Mouse (Mus musculus) 416B (cell line): ENCODE data around the gene Wdtc1.

Experiments used
- DNase-seq: peaks from one replicate; pipeline ENCODE4 v3.0.0; 2011; ENCODE audit warnings: low read depth

Gene Wdtc1

DNA sequence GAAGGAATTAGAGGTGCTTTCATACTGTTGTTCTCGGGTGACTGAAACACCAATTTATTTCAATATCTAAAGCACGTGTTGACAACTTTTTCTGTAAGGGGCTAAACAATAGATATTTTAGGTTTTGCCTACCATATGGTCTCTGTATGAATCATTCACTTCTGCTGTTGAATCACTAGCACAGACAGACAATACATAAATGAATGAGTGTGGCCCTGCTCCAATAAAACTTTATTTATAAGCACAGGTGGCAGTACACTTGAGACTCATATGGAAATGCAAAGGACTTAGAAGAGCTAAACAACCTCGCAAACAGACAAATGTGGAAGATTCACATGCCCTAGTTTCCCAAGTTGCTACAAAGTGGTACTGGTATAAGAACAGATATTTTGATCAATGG is 33.6 kb downstream of the Wdtc1 start:
- DNase-seq, result no peak

DNA sequence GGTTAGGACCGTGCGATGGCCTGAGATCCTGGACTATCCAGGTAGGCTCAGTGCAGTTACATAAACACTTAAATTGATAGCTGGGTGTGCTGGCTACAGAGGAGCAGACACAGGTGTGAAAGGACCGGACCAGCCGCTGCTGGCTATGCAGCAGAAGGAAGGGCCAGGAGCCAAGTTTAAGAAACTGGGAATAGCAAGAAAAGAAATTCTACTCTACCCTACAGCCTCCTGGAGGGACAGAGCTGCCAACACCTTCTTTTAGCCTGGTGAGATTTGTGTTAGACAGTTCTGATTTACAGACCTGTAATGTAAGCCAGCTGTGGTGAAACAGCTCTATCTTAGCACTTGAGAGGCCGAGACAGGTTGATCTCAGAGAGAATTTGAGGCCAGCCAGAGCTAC is 37.3 kb downstream of the Wdtc1 start:
- no peak for DNase-seq

DNA sequence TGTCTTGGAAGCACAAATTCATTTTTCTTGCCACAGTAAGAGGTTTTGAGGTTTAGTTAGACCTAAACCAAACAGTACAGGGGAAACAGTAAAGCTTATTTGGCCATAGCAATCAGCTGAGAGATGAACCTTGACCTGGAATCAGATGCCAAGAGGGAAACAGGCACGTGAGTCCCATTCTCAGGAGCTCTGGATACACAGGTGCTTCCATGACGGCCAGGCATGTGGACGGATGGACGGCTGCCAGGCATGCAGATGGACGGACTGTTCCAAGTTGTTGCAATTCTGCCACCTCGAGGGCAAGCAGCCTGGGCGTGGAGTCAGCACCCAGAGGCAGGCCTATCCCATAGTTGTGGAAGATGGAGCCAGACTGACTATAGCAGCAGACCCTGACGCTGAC is 38.4 kb downstream of the Wdtc1 start:
- DNase-seq, result no peak

DNA sequence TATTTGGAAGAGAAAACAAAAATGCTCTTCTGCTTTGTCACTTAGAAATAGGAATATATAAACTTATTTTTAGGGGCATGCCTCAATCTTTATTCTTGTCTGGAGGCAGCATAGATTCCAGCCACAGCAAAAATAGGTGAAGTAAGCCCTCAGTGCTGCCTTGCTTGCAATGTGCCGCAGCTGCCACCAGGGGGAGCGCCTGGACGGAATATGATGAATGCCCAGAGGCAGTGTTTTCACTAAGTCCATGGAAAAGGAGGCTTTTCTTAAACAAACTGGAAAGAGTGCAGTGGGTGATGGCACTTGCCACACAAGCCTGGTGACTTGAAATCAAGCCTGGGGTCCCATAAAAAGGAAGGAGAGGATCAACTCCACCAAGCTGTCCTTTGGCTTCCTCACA is 43.3 kb downstream of the Wdtc1 start:
- peak; percentile 78 for DNase-seq

DNA sequence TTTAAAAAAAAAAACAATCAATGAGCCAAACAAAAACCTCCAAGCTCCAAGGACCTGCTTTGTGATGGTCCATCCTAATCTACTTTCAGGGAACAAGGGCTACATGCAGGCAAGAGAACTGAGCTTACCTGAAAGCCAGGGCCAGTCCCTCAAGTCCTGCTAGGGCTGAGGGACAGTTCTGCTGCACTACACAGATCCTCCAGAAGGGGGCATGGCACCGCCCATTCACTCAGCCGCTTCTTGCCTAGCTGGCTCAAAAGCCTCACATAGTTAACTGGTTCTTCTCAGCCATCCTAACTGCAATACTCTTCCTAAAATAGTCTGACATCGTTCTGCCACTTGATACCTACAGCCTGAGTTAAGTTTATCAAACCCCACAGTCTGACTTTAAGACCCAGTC is 46.0 kb downstream of the Wdtc1 start:
- DNase-seq, result peak; percentile 72

DNA sequence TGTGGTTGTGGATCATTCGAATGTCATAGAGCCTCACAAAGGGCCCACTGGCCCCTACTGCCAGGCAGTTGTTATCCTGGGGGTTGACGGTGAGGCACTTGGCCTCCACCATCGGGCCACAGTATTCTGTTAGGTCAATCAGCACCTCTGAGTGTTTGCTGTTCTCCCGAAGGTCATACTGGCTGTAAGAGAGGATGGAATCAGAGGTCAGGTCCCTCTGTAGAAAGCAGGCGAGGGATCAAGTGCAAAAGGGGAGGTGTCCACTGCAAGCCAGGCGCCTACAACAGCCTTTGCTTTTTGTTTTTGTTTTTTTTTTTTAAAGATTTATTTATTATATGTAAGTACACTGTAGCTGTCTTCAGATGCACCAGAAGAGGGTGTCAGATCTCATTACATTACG is 47.5 kb downstream of the Wdtc1 start:
- no peak for DNase-seq

DNA sequence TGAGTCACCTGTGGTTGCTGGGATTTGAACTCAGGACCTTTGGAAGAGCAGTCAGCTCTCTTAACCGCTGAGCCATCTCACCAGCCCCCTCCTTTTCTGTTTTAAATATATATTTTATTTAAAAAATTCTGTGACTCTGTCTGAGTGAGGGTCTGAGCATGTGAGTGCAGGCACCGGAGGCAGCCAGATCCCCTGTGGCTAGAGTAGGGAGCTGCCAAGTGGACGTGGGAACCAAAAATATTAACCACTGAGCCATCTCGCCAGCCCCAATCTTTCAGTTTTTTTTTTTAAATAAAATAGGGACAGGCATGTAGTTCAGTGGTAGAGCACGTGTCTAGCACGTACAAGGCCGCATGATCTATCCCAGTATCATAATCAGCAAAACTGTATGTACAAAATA is 48.5 kb downstream of the Wdtc1 start:
- DNase-seq, result no peak

DNA sequence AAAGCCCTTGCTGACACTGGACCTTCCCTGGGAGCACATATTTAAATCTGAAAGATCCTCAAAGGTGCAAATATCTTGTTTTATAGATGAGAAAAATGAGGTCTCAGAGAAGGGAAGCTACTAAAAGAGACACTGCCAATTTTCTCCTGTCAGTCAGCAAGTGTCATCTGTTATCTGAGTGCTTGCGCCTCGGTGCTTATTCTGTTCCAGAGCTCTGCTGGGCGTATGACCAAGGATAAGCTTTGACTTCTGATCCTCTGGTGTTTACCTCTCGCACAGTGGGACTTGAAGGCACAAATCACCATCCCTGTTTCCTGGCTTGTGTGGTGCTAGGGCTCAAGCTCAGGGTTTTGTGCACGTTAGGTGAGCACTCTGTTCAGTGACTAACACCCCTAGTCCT is 50.6 kb downstream of the Wdtc1 start:
- no peak for DNase-seq

DNA sequence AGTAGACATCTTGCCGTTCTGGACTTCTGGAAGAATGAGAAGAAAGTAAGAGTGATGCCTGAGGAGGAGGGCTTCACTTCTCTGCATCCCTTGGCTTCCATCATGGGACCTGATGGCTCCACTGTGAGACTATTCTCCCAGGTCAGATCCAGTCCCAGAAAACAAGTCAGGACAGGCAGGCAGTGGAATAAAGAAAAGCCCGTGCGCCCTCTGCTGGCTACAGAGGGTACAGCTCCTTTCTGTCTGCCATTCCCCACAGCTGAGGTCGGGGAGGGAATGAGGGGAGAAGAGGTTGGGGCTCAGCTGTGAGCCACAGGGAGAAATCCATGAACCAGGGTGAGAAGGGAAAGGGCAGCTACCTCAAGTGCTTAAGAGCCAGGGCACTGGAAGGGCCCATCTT is 51.5 kb downstream of the Wdtc1 start:
- DNase-seq, result peak; percentile 45

DNA sequence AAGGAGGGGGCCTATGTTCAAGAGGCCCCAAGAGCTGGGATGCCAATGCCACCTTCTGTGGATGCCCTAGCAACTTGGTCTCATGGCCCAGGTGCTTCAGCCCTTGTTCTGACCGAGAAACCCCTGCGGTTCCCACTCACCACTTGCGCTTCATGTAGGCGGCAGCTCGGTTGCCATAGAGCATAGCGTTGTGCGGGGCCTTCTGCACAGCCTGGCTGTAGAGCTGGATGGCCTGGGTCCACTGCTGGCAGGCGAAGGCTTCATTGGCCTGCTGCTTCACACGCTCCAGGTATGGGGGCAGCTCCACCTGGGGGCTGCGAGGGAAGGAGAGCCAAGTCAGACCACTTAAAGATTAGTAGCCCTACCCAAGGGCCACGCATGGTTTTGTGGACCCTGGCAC is 52.9 kb downstream of the Wdtc1 start:
- DNase-seq, result no peak

DNA sequence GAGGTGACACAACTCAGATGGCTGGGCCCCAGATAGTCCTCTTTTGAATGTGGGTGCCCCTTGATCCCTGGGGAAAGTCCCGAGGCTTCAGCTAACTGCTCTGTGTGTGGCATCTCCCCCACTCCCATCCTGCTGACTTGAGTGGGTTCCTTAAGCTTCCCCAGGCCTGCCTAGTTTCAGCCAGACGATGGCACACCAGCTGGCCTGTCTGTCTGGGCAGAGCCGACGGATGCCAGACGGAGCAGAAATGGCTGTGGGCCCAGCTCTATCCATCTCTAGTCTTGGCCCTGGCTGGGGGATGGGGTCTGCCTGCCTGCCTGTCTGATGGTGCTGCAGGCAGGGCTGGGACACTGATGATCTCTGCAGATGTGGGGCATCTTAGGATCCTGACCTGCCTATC is 53.6 kb downstream of the Wdtc1 start:
- DNase-seq, result no peak

DNA sequence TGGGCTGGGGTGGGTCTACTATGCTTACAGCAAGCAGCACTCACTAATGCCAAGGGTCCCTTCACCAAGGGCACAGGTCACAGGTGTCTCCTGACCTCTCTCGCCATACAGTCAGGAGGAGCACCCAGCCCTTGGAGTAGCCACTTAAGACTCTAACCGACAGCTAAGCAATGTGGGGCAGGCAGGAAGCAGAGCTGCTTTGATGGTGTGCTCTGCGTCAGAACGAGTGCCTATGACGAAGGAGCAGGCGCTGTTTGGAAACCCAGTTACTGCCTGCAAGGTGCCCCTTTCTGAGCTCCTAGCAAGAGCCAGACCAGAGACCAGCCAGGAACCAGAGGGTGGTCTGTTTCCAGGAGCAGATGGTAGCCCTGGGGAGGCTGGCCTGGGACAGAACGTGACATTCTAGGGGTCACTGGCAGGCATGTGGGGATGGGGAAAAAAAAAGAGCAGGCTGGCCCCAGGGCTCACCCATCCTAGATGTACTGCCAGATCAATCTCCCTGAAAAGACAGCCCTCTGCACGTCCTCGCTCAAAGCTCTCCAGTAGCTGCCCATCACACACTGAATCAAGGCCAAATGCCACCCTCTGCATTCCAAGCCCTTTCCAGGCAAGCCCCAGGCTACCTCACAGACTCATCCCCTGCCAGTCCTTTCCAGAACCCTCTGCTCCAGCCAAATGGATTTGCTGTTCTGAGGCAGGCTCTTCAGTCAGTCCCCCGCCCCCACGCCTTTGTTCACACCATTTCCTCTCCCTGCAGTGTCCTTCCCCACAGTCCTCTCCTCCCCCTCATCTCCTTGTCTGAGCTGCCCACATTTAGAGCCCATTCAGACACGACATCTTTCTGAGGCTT is 54.5 kb downstream of the Wdtc1 start:
- no peak for DNase-seq

DNA sequence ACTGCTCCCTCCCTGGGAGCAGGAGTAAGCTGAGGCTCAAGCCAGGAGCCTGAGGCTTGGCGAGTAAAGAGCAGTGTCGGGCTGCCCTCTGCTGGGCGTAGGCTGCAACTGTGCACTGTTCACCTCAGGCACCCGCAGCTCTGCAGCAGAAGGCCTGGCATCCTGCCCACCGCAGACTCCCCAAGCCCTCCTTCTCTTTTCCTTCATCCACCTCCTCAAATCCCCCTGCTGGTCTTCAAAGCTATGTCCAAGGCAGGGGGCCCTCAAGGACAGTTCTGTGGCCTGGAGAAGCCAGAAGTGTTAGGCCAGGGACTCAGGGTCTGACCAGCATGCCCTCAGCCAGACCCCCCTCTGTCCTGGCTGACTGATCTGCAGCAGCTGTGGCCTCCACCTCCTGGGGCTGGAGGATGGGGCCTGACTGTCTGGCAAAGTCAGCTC is 55.5 kb downstream of the Wdtc1 start:
- DNase-seq, result peak; percentile 69

DNA sequence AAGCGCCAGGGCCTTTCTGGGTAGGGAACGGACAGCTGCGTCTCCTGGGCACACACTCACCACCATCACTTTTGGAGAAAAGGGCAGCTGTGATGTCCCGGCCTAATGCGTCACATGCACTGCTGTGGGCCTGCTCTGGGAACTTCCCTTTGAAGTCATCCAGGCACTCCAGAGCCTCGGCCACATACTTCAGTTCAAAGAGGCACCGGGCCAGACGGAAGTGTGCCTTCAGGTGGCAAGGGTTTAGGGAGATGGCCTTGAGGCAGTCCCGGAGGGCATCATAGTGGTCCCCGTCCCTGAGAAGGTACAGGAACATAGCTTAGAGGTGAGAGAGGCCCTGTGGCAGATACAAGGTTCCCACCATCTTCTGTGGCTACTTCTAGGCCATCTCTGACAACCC is 55.9 kb downstream of the Wdtc1 start:
- no peak for DNase-seq

DNA sequence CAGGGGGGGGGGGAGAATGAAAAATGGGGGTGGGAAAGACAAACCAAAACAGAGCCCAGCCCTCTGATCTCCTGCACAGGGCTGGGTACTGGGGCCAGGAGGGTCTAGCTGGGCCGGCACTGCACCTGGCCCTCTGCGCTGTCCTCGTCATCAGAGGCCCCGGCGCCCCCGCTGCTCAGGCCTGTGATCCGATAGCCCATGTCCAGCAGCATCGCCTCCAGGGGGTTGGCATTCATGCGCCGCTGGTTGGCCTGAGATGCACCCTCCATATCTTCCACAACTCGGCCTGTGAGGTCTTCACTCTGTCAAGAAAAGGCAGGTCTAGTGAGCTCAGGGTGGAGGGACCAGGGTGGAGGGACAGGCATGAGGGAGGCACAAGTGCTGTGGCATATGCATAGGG is 59.2 kb downstream of the Wdtc1 start:
- DNase-seq, result no peak

DNA sequence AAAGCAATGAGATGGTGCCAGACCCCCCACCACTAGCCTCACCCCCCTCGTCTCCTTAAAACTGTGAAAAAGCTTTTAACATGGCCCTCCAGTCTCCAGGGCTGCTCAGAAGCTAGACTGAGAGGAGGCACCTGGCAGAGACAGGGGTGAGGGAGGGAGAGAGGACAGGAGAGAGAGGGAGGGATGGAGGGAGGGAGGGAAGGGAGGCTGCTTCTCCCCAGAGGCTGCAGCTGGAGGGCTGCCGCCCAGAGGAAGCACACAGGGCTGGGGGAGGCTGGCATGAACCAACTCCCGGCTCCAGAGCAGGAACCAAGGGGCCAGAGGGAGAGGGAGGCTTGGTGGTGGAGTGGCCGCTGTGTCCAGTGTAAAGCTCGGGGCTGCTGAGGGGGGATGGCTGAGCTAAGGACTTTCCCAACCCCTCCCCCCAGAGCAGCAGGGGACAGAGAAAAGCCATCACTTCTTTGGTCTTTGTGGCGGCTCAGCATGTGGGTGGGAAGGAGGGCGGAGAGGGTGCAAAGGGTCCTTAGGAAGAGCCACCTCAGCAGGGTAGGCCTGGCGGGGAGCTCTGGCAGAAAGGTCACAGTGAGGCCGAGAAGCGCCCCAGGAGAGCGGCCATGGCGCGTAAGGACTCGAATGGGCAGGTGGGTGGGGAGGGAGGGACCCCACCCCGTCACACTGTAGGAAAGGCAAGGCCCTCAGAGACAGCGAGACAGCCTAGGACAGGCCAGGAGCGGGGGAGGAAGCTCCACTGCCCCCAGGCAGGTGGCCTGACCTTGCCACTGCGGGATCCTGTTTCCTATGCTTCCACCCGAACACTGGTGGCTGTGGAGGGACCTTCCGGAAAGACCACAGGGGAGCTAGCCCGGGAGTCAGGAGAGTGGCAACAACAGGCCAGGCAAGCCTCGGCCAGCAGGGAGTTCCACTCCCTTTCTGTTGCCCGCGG is 60.1 kb downstream of the Wdtc1 start:
- no peak for DNase-seq

DNA sequence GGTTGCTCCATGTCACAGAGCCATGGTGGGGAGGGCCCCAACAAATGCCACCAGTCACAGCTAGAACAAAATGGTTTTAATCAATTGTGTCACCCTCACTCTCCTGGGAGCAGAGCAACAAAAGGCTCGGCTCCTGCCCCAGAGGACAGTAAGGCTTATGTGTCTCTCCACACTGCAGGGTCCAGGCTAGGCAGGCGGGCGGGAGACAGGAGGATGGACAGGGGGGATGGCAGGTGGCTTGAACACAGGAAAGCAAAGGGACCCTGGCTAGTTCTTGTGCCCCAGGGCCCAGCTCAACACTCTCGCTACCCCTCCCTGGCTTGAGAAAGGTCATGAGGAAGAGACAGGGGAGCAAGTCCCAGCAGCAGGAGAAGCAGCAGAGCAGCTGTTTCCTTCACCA is 60.9 kb downstream of the Wdtc1 start:
- no peak for DNase-seq

DNA sequence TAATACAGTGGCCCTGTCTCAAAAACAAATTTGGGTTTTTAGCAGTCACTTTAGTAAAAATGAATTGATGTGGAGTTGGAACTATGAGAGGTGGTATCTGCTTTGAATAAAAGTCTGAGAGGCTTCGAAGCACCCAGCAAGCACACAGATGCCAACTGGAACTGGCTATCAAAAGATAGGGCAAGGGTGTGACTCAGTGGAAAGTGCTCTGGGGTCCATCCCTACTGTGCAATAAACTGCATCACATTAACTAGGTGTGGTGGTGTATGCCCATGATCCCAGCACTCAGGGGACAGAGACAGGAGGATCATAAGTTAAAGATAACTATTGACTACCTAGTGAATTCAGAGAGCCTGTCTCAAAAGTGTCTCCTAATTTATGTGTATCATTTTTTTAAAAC is 62.0 kb downstream of the Wdtc1 start:
- no peak for DNase-seq

DNA sequence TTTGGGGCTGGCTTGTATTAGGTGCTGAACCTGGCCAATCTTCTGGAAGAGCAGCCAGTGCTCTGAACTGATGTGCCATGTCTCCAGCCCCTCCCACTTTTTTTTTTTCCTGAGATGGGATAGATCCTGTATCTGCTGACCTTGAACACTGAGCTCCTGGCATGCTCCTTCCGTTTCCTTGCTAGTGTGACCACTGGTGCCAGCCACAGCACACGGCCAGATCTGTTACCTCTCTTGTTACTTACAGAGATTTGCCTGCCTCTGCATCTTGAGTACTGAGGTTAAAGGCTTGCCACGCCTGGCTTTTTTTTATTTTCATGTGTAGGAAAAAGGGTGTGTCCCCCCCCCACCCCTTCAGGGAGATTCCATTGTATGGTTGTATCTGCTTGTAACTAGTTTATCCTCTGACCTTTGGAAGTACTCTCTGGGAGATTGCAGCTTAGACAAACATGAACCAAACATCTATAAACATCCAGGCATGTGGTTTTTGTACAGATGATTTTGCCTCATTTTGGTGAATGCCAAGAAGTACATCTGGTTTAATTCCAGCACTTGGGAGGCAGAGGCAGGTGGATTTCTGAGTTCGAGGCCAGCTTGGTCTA is 66.7 kb downstream of the Wdtc1 start:
- peak; percentile 47 for DNase-seq

DNA sequence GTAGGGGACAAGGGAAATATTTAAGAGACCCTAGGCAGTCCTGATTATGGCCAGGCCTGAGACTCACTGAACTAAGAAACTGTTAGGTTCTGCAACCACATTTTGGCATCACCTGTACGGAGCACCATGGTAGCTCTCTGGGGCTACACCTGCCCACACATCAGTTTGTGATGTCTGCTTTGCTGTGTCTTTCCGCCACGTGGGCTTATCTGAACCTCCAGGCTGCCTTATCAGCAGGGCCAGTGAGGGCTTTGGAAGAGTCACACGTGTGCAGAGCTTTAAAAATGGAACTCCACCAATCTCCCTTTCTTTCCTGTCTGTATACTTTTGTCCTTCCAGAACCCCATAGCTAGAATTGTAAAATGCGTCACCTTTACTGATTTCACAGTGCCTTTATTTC is 67.3 kb downstream of the Wdtc1 start:
- peak; percentile 64 for DNase-seq

DNA sequence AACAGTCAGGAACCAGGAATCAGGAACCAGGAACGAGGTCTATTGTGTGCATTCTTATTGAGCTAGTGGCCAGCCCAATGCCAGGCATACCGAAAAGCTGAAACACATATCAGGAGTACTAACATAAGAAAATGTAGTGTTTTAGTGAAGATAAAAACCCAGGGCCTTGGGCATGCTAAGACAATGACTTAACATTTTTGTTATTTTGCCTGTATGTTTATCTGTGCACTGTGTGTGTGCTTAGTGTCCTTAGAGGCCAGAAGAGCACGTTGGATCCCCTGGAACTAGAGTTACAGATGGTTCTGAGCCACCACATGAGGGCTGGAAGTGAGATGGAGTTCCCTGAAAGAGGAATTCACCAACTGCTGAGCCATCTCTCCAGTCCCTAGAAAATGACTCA is 68.0 kb downstream of the Wdtc1 start:
- no peak for DNase-seq

DNA sequence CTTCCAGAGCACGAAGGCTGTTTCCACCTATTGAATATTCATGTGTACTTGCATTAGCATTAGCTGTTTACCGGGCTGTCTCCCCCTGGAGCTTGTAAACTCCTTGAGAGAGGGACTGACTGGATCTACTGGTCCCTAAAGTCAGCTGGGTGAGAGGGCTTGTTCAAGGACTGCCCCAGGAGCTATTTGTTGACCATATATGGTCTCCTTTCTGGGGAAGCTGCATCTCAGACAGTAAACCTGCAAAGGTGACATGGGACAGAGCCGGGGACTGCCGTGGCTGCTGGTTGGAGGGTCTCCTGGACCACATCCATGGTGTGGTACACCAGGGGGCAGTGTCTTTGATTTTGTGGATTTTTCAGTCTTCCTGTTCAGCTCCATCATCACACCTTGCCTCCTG is 70.6 kb downstream of the Wdtc1 start:
- no peak for DNase-seq

DNA sequence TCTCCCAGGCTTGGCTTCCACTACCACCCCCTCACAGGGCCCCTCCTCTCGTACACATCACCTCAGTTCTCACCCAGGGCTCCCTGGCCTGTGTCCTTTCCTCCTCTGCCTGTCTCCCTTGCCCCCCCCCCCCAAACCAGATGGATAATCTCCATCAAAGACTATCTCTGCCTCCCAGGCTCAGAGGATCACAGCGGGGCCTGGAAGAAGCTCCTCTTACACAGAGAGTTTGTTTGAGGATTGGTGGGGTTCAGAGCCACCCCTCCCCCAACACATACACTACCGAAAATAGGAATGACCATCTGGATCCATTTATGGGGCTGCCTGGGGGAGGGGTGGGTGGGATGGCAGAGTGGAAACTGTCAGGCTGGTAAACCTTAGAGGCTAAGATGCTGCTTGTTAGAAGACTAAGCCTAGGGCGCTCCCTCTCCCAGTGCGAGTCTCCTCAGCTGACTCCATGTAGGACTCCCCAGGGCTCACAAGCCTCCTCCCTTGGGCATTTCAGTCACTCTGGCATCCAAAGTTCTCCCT is 71.3 kb downstream of the Wdtc1 start:
- DNase-seq, result no peak
